Mouse (Mus musculus) liver, postnatal 0 days (tissue): Measurements from ENCODE around the gene Def8. TPM values are rescaled to one million over a fixed set of nuclear protein-coding genes. Genes with fewer than 3 reads are reported as not detected.

ENCODE experiments used
- ATAC-seq: fragments of 200-750 bp; cut with Nextera tagmentation; 2 replicates; pipeline ENCODE4 v1.8.0; 2017; ENCODE audit warnings: mild to moderate bottlenecking, moderate library complexity
- DNase-seq: peaks from one replicate; pipeline ENCODE4 v3.0.0-alpha.2; 2016
- H3K27ac ChIP-seq: fragments of 300-500 bp; sonication (generic); 2 replicates; pipeline ENCODE4 v1.5.1; 2014; ENCODE audit warnings: antibody characterized with exemption, moderate library complexity, mild to moderate bottlenecking, low read depth
- H3K27me3 ChIP-seq: fragments of 300-500 bp; sonication (generic); 2 replicates; pipeline ENCODE4 v1.6.1; 2014; ENCODE audit warnings: low read length, control low read depth, mixed read lengths; ENCODE audit not compliant: insufficient read depth
- H3K36me3 ChIP-seq: fragments of 300-500 bp; sonication (generic); replicated peaks from 2 replicates; pipeline ENCODE4 v1.6.1; 2014; ENCODE audit warnings: mild to moderate bottlenecking, control low read depth, low read length, moderate library complexity, mixed read lengths; ENCODE audit not compliant: insufficient read depth
- H3K4me1 ChIP-seq: fragments of 300-500 bp; sonication (generic); 2 replicates; pipeline ENCODE4 v1.6.1; 2014; ENCODE audit warnings: antibody characterized with exemption, mild to moderate bottlenecking, control low read depth; ENCODE audit not compliant: insufficient read depth
- H3K4me2 ChIP-seq: fragments of 300-500 bp; sonication (generic); 2 replicates; pipeline ENCODE4 v1.6.1; 2014; ENCODE audit warnings: low read depth, mild to moderate bottlenecking, low read length, moderate library complexity, mixed read lengths
- H3K4me3 ChIP-seq: fragments of 300-500 bp; sonication (generic); 2 replicates; pipeline ENCODE4 v1.5.1; 2014; ENCODE audit warnings: low read depth, low read length
- H3K9ac ChIP-seq: fragments of 300-500 bp; sonication (generic); replicated peaks from 2 replicates; pipeline ENCODE4 v1.6.1; 2014; ENCODE audit warnings: mild to moderate bottlenecking, moderate library complexity
- H3K9me3 ChIP-seq: fragments of 300-500 bp; sonication (generic); 2 replicates; pipeline ENCODE4 v1.6.1; 2016; ENCODE audit warnings: mild to moderate bottlenecking, control low read depth, low read length, mixed read lengths
- CTCF ChIP-seq: sonication (generic); IDR thresholded peaks from 2 replicates; pipeline ENCODE4 v1.5.1; 2016; ENCODE audit warnings: antibody characterized with exemption, low read depth
- EP300 ChIP-seq: IDR thresholded peaks from 2 replicates; pipeline ENCODE4 v1.6.1; 2016; ENCODE audit warnings: antibody characterized with exemption, low read depth, mild to moderate bottlenecking
- WGBS: fragments of 180-500 bp; shearing (Covaris S2); extraction: QIAGEN DNeasy Blood & Tissue Kit; methylation state at CpG from one replicate; pipeline ENCODE4 v1.1.7; 2014; ENCODE audit not compliant: insufficient replicate concordance; 5-methylcytosine and 5-hydroxymethylcytosine counted together
- polyA plus RNA-seq: library from polyadenylated mRNA; unstranded; fragments of >200 nt; fragmentation: Nextera tagmentation; extraction: Ambion mirVana; gene quantifications from 2 replicates; pipeline ENCODE4 v1.2.1, GENCODE M21; 2015

Gene Def8
- polyA plus RNA-seq, 1 experiment from 2014 or later: 11.6 TPM

GRCm38 (mm10) chr8:123478456-123479218 is 55.3 kb downstream of the Def8 start:
- 29% methylated on average over 16 of the region's 16 CpGs for WGBS
- peaks cover 21% of the 10 kb centered on the region for H3K4me1 ChIP-seq
- peak; percentile 39 for DNase-seq
- H3K9me3 ChIP-seq: no peaks in the 10 kb centered on the region
- peak overlapping the region; percentile 97 for H3K4me3 ChIP-seq
- H3K27ac ChIP-seq: peak overlapping the region; percentile 95
- peak; percentile 13 for ATAC-seq
- H3K4me2 ChIP-seq: peak overlapping the region; percentile 95
- peak overlapping the region; percentile 84 for H3K9ac ChIP-seq
- TF ChIP-seq CTCF: no peak
- no peak for TF ChIP-seq EP300
- H3K36me3 ChIP-seq: peaks cover 15% of the 10 kb centered on the region; the same call in 1 of the 2 replicates
- no peaks in the 10 kb centered on the region for H3K27me3 ChIP-seq

- Histone ChIP-seq H3K4me1 (peaks cover 9% of the 10 kb centered on the region), H3K36me3 (peaks cover 40% of the 10 kb centered on the region), H3K27me3 (no peaks in the 10 kb centered on the region), H3K4me3 (no peak overlapping the region), H3K9me3 (no peaks in the 10 kb centered on the region), H3K4me2 (no peak overlapping the region), H3K27ac (no peak overlapping the region), H3K9ac (no peak overlapping the region)
- ATAC-seq: no peak
- TF ChIP-seq EP300 (no peak), CTCF (peak; percentile 41)
- 87% methylated on average over 7 of the region's 7 CpGs for WGBS
- no peak for DNase-seq
Observed at GRCm38 (mm10) chr8:123482627-123483026, 59.3 kb downstream of the Def8 start.

- no peak for TF ChIP-seq EP300
- 77% methylated on average over 15 of the region's 15 CpGs for WGBS
- H3K4me3 ChIP-seq: no peak overlapping the region
- H3K9me3 ChIP-seq: no peaks in the 10 kb centered on the region
- ATAC-seq (no peak), DNase-seq (no peak)
- no peaks in the 10 kb centered on the region for H3K27me3 ChIP-seq
- H3K27ac ChIP-seq: 0 out of 2 replicates have a peak overlapping the region, but pooled peaks have one; percentile 22
- no peak overlapping the region for H3K9ac ChIP-seq
- no peaks in the 10 kb centered on the region for H3K4me1 ChIP-seq
- peaks cover 86% of the 10 kb centered on the region for H3K36me3 ChIP-seq
- H3K4me2 ChIP-seq: no peak overlapping the region
Observed at GRCm38 (mm10) chr8:123491280-123492075, 68.2 kb downstream of the Def8 start.

- H3K4me3 ChIP-seq: no peak overlapping the region
- 91% methylated on average over 9 of the region's 9 CpGs for WGBS
- no peak overlapping the region for H3K27ac ChIP-seq
- H3K27me3 ChIP-seq: no peaks in the 10 kb centered on the region
- DNase-seq (no peak), ATAC-seq (no peak)
- no peak overlapping the region for H3K9ac ChIP-seq
- TF ChIP-seq EP300 (no peak), CTCF (no peak)
- H3K4me2 ChIP-seq: no peak overlapping the region
- H3K9me3 ChIP-seq: no peaks in the 10 kb centered on the region
- H3K4me1 ChIP-seq: no peaks in the 10 kb centered on the region
- peaks cover 87% of the 10 kb centered on the region for H3K36me3 ChIP-seq
Observed at GRCm38 (mm10) chr8:123492898-123493297, 69.6 kb downstream of the Def8 start.

GRCm38 (mm10) chr8:123497699-123498098 is 74.4 kb downstream of the Def8 start:
- H3K9me3 ChIP-seq: no peaks in the 10 kb centered on the region
- 87% methylated on average over 4 of the region's 4 CpGs for WGBS
- H3K9ac ChIP-seq: no peak overlapping the region
- ATAC-seq (no peak), DNase-seq (no peak)
- TF ChIP-seq CTCF (peak; percentile 13; the same call in 1 of the 2 replicates), EP300 (no peak)
- peaks cover 86% of the 10 kb centered on the region for H3K36me3 ChIP-seq
- H3K4me1 ChIP-seq: no peaks in the 10 kb centered on the region
- no peak overlapping the region for H3K4me2 ChIP-seq
- no peaks in the 10 kb centered on the region for H3K27me3 ChIP-seq
- H3K4me3 ChIP-seq: no peak overlapping the region
- no peak overlapping the region for H3K27ac ChIP-seq

- Histone ChIP-seq H3K4me1 (no peaks in the 10 kb centered on the region), H3K4me3 (no peak overlapping the region), H3K27ac (no peak overlapping the region), H3K9me3 (no peaks in the 10 kb centered on the region), H3K36me3 (peaks cover 83% of the 10 kb centered on the region), H3K9ac (no peak overlapping the region), H3K4me2 (no peak overlapping the region), H3K27me3 (no peaks in the 10 kb centered on the region)
- TF ChIP-seq EP300: no peak
- no peak for TF ChIP-seq CTCF
- ATAC-seq: no peak
- no peak for DNase-seq
- 84% methylated on average over 11 of the region's 11 CpGs for WGBS
Observed at GRCm38 (mm10) chr8:123498963-123499362, 75.6 kb downstream of the Def8 start.
